Mouse (Mus musculus) heart, adult 8-10 months (tissue): ENCODE measurements around the gene Usp25. TPM values are rescaled to one million over a fixed set of nuclear protein-coding genes. Genes with fewer than 3 reads are reported as not detected.

ENCODE experiments used
- DNase-seq: peaks from one replicate; pipeline ENCODE4 v3.0.0; 2022; ENCODE audit warnings: low spot score
- total RNA-seq, 4 experiments: library from RNA; stranded (reverse); gene quantifications; 2 replicates each; pipeline ENCODE4 v1.2.4; 2022

Gene Usp25
- total RNA-seq, 4 experiments from 2014 or later: 63.7 to 71.6 (median 65.6) TPM

DNA sequence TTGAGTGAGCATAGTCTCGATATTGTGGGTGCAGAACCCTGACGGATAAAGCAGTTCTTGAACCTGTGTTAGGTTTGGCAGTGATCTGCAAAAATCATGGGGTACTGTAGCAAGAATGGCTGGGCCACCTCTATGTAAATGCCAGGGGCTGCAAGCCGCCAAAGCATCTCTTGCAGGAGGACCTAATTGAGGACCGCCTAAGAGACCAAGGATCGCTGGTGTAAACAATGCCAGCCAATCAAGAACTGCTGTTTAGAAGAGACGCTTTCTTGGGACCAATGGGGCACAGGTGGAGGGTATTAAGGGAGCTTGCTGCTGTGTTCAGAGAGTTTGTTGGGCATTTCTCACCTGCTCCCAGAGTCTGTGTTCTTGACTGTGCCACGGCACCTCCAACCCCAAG, 127.1 kb downstream of the Usp25 start:
- DNase-seq: no peak

GRCm38 (mm10) chr16:77146801-77147200, 133.3 kb downstream of the Usp25 start:
- DNase-seq: no peak

- no peak for DNase-seq
Measured at GRCm38 (mm10) chr16:77150338-77150737, 136.8 kb downstream of the Usp25 start.

- no peak for DNase-seq
Measured at GRCm38 (mm10) chr16:77150884-77151283, 137.4 kb downstream of the Usp25 start.

DNA sequence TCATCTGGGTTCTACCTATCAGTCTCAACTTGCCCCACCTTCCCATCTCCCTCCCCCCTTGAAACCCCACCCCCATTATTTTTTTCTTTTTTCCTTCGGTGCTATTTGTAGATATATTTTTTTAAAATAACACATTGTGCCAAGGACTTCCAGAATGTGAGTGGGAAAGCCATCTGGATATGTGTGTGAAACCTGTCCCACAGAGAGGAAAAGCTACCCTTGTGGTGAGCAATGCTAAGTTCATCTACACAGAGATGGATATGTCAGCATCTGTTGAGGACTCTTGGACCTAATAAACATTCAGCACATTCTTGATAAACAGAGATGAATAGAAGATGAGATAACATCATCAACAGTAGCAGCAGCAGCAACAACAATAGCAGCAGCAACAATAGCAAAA, 138.8 kb downstream of the Usp25 start:
- DNase-seq: no peak

DNA sequence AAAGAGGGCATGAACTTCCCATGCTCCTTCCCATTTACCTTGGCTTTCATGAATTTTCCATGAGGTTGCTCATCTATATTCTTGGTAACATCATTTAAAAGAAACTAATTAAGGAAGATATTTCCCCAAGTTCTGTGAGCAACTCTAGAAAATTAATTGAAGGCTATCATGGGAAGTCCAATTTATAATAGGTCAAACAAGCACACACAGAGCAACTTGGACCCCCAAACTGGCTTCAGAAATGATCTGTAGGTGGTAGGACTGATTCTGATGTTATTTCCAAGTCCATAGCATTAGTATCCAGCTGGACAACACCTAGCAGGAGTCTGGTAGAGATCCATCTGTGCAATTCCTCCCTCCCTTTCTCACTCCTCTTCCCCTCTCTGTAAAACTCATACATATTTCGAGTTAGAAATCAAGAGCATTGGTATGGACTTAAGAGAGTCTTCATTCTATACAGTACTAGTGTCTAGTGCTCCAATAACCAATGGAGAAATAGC, 139.8 kb downstream of the Usp25 start:
- no peak for DNase-seq

GRCm38 (mm10) chr16:77153815-77154214, 140.3 kb downstream of the Usp25 start:
- no peak for DNase-seq

DNA sequence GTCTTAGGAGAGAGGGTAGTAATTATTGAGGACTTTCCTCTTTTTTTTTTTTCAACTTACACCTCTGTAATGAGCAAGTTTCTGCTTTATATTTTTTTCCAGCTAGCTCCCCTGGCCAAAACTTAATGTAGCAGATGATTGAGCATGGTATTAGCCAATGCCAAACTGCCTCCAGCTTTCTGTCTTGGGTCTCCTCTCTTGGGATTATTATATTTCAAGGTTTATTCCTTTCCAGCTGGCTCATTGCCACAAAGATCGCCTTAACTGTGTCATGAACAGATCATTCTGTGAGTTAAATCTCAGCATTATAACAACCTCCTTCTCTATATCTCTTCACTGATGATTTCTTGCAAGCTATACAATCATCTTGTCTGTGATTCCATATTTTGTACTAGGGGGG, 141.3 kb downstream of the Usp25 start:
- DNase-seq: no peak
